Mouse (Mus musculus) bone marrow, adult 2 months (tissue): ENCODE results near the gene D1Pas1. TPM values are rescaled to one million over a fixed set of nuclear protein-coding genes. Genes with fewer than 3 reads are reported as not detected.

Source experiments
- H3K27ac ChIP-seq: fragments of 200-500 bp; 2 replicates; pipeline ENCODE4 v1.5.1; 2012; ENCODE audit warnings: low read depth, mild to moderate bottlenecking, control low read depth, inconsistent platforms, low read length; ENCODE audit not compliant: control insufficient read depth, poor library complexity, insufficient read depth
- H3K4me1 ChIP-seq: fragments of 200-500 bp; 2 replicates; pipeline ENCODE4 v1.6.1; 2011; ENCODE audit warnings: low read length; ENCODE audit not compliant: control insufficient read depth, insufficient read depth
- H3K4me3 ChIP-seq: fragments of 200-500 bp; replicated peaks from 2 replicates; pipeline ENCODE3; 2011; ENCODE audit warnings: mild to moderate bottlenecking, low read depth, low read length, control low read depth; ENCODE audit not compliant: control insufficient read depth
- CTCF ChIP-seq: fragments of 200-500 bp; IDR thresholded peaks from 2 replicates; pipeline ENCODE4 v1.5.1; 2011; ENCODE audit warnings: low read length, control low read depth; ENCODE audit not compliant: control insufficient read depth, insufficient read depth
- POLR2A ChIP-seq: fragments of 200-500 bp; IDR thresholded peaks from 2 replicates; pipeline ENCODE4 v1.6.1; 2011; ENCODE audit warnings: low read depth, mild to moderate bottlenecking, control low read depth, low read length, borderline replicate concordance; ENCODE audit not compliant: control insufficient read depth
- WGBS: fragments of 180-500 bp; shearing (Covaris S2); methylation state at CpG from one replicate; pipeline ENCODE4 v1.1.7; 2018; 5-methylcytosine and 5-hydroxymethylcytosine counted together
- polyA plus RNA-seq: library from polyadenylated mRNA; stranded (reverse); fragments of >200 nt; gene quantifications from 2 replicates; pipeline ENCODE4 v1.2.4, GENCODE M21; 2011; ENCODE audit warnings: low replicate concordance; ENCODE audit not compliant: missing spikeins, insufficient read depth, insufficient read length

D1Pas1 gene
- 0.97 TPM in 1 of 2 replicates, not detected in the other for polyA plus RNA-seq

DNA sequence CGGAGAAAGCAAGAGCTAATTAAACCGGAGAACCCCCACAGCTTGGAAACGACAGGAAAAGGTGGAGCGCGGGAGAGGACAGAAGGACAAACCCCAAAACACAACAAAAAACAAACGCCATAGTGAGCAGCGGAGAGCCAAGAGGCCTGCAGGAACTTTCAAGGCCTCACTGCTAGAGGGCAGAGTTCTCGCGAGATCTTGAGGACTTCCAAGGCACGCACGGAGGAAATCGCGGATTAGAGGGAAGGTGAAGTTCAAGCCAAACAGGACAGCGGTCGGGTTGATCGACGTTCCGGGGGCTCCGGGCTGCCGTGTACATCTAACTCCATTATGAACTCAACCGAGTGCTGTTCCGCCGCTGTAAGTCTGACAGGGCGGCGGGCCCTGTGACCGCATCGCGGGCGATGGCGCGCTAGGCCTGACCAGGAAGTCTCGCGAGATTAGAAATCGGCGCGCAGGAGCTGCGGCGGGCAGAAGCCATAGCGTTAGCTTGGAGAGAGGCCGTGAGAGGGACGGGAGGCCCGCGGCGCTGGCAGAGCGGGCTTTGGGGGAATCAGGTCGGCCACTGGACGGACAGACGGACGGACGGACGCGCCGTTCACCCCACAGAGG lies at the start of gene D1Pas1:
Gene D1Pas1 (plus strand): TSS at position 216 of the 612 bp plus-strand sequence.
- Histone ChIP-seq H3K27ac (no peak within 1 kb of the TSS), H3K4me3 (no peak within 1 kb of the TSS), H3K4me1 (no peaks in the 10 kb centered on the region)
- WGBS: 83% methylated on average over 53 of the region's 53 CpGs
- TF ChIP-seq CTCF (no peak), POLR2A (no peak)

DNA sequence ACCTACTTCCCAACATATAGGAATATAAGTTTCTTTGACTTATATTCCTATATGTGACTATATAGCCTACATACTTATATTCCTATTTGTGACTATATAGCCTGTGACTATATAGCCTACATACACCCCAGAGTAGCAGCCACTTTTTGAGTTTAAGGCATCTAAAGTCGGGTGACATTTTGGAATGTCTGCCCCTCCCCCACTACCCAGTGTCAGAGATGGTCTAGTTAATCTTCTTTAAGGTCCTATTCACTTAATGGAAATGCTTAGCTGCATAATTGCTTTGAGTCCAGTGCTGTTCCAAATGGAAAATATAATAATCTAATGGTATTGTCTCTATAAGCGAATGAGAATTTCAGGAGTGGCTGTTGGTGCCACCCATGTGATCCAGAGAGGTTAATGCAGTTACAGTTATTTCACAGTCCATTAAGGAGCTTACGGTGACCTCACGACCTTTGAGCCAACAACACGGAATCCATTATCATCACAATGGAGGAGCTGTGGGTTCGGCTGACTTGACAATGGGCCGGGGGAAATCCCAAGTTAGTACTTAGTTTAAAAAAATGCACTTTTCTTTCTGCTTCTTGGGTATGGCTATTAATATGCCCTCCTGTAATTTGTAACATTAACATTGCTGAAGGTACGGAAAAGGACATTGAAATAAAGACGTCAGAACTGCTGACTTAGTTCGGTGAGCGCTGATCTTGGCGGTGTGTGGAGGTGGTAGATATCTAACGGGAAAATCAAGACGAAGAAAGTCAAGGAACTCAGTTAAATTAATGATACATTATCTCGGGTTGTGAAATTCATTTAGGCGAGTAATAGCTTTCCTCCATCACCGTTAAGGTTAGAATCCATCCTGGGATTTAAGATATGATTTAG lies 44.5 kb upstream of the D1Pas1 start:
- no peak overlapping the region for H3K27ac ChIP-seq
- H3K4me1 ChIP-seq: no peaks in the 10 kb centered on the region
- H3K4me3 ChIP-seq: no peak overlapping the region
- 85% methylated on average over 17 of the region's 17 CpGs for WGBS
- TF ChIP-seq CTCF: no peak
- TF ChIP-seq POLR2A: no peak

DNA sequence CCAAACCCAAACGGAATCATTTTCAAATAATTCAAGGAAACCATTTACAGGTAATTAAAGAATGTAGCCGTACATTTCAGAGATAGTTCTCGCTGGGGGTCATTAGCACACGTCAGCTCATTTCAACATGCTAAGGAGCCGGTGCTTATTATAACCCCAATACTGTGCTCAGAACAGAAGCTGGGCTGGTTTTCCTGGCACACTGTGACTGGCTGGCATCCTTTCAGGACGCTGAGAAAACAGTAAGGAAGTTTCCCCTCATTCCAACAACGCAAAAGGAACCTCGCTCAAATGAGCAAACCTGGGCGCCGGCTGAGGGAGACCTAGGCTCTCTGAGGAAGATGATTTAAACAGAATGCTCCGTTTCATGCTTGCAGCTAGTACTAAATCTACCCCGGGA lies 43.2 kb upstream of the D1Pas1 start:
- Histone ChIP-seq H3K4me1 (no peaks in the 10 kb centered on the region), H3K4me3 (no peak overlapping the region), H3K27ac (no peak overlapping the region)
- no peak for TF ChIP-seq POLR2A
- TF ChIP-seq CTCF: no peak
- WGBS: 75% methylated on average over 12 of the region's 12 CpGs

DNA sequence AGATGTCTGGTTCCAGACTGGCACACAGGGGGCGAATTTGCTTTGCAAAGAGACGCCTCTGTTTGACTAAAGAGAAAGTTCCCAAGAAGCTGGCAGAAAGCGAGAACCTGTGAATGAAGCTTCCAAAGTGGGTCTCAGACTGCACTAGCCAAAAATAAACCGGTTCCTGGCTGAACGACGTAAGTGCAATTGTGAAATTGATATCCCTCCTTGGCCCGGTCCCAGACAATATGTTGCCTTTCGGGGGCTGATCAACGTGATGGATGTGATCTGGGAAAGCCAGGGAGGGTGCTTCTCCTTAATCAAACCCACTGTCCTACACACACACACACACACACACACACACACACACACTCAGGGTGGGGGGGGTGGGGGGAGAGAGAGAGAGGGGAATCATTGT lies 41.8 kb upstream of the D1Pas1 start:
- H3K4me1 ChIP-seq: no peaks in the 10 kb centered on the region
- no peak overlapping the region for H3K4me3 ChIP-seq
- WGBS: 71% methylated on average over 9 of the region's 9 CpGs
- TF ChIP-seq POLR2A (no peak), CTCF (no peak)
- H3K27ac ChIP-seq: no peak overlapping the region

DNA sequence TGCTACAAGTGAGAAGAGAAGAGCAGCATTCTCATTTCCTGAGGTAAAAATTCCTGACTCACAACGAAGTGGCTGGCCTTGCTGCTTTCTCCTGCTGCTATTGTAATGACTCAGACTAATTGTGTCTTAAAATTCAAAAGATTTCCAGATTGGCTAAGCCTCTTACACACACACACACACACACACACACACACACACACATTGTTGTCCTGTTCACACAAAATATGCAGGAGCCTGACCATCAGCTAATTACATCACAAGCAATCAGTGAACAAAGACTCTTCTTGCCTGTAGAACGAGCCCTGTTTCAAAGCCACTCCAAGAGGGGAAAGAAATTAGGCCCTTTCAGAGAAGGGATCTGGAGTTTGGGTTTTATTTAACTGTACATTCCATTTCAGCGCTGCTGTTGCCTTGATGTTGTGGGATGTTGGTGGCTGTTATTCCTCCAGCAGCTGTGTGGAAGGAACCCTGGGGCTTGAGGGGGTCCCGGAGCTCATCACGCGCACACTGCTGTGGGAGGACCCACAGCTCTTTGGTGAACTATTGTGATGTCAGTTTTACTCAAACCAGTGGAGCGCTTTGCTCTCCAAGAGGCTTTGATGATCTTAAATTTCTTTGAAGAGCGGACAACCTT lies 40.8 kb upstream of the D1Pas1 start:
- 69% methylated on average over 8 of the region's 8 CpGs for WGBS
- no peaks in the 10 kb centered on the region for H3K4me1 ChIP-seq
- no peak overlapping the region; the same call in 1 of the 2 replicates for H3K27ac ChIP-seq
- H3K4me3 ChIP-seq: no peak overlapping the region
- TF ChIP-seq POLR2A (no peak), CTCF (no peak)

DNA sequence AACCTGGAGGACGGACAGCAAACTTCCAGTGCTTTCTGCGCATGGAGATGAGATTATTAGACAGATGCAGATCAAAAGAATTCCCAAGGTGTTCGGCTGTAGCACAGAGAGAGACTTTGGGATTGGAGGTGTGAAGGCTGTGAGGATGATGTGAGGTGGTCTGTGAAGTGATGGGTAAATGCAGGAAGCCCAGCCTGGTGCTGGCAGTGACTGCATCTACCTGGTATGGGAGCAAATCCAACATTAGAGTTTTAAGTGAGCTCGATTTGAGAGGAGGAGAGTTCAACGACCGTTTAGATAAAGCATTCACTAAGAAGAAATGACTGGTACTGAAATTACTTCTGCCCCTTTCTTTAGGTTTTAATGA lies 40.3 kb upstream of the D1Pas1 start:
- no peak for TF ChIP-seq POLR2A
- TF ChIP-seq CTCF: no peak
- WGBS: 82% methylated on average over 6 of the region's 6 CpGs
- no peak overlapping the region for H3K4me3 ChIP-seq
- H3K27ac ChIP-seq: no peak overlapping the region
- no peaks in the 10 kb centered on the region for H3K4me1 ChIP-seq

DNA sequence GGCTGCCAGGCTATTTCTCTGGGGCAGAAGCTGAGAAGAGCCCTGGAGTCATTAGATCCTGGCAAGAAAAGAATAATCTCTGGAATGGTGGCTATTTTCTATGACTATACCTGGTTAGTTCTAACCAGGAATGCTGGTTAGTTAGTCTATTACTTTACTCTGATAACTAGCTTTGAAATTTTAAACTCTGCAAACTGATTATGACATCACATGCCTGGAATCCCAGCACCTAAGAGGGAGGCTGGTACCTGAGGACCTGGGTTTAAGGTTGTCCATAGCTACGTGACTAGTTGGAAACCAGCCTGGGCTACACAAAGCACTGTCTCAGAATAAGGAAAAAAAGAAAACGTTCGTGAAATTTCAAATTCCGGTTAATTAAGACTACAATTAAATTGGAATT lies 39.7 kb upstream of the D1Pas1 start:
- no peak for TF ChIP-seq CTCF
- TF ChIP-seq POLR2A: no peak
- Histone ChIP-seq H3K4me3 (no peak overlapping the region), H3K27ac (no peak overlapping the region), H3K4me1 (no peaks in the 10 kb centered on the region)
- 78% methylated on average over 4 of the region's 4 CpGs for WGBS
